Mouse (Mus musculus): ENCODE data around the gene Ccdc86. TPM values are rescaled to one million over a fixed set of nuclear protein-coding genes. Genes with fewer than 3 reads are reported as not detected.
A peak's percentile ranks its signal among the peaks of the same experiment; 100 is the strongest.

Gene Ccdc86
- polyA plus RNA-seq, 1 experiment from 2014 or later: 39.6 TPM

DNA sequence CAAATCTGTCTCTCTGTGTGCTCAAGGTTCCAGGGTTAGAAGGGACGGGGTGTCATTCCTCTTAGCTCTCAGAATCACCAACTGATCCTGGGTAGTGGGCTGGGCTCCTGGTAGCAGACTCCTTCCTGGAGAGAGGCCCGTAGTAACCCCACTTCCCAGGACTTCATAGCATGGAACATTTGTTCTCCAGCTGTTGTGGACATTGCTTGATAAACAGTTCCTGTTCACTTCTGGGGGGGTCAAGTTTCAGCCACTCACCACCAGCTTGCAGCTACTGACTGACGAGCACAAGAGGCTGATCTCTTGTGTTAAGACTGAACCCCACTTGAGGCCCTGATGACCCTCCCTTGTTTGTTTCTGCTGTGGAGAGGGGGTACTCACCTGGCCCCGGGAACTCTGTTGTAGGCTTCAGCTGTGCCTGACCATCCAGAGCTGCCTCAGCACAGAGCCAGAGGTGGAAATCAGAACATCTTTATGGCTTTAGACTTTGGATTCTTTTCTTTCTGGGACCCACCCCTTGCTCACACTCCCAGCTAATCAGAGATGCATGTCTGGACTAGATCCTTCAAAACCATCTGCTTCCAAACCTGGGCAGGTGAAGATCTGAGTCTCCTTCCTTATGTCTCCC lies 25.3 kb upstream of the Ccdc86 start, which contains the start of gene Ms4a10:
Ms4a10 (minus strand) TSS at position 433 of the 628 bp plus-strand sequence.
- H3K4me3 ChIP-seq: no peak within 1 kb of the TSS
- H3K4me1 ChIP-seq: peaks cover 10% of the 10 kb centered on the region
- H3K27ac ChIP-seq: no peak within 1 kb of the TSS
- DNase-seq (ENCODE audit: low spot score): no peak
- no peaks in the 10 kb centered on the region for H3K36me3 ChIP-seq
- no peaks in the 10 kb centered on the region for H3K9me3 ChIP-seq
- WGBS: 34% methylated on average over 4 of the region's 4 CpGs
- H3K27me3 ChIP-seq (ENCODE audit: insufficient read depth, poor library complexity, severe bottlenecking): peaks cover 9% of the 10 kb centered on the region; the same call in 1 of the 2 replicates

DNA sequence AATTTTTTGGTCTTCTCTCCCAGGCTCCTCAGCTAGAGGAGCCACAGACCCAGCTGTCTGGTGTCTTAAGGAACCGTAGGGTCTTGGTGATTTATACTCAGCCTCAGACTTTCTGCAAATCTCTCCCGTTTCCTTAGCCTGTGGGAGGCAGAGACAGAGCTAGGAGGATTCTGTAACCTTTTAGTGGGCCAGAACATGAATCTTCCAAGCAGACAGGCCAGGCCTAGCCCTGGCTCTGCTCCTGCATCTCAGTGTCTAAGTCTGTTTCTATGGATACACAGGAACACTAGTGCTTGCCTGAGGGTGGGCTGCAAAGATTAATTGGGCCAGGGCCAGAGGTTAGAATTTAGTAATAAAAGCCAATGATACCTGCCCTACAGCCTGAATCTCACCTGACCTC lies 24.1 kb upstream of the Ccdc86 start:
- Histone ChIP-seq H3K27ac (no peak overlapping the region), H3K36me3 (no peaks in the 10 kb centered on the region), H3K4me3 (no peak overlapping the region), H3K27me3 (ENCODE audit: insufficient read depth, poor library complexity, severe bottlenecking) (peaks cover 10% of the 10 kb centered on the region; the same call in 1 of the 2 replicates), H3K9me3 (no peaks in the 10 kb centered on the region), H3K4me1 (peaks cover 9% of the 10 kb centered on the region; the same call in 1 of the 2 replicates)
- DNase-seq (ENCODE audit: low spot score): no peak
- 71% methylated on average over 2 of the region's 2 CpGs for WGBS

DNA sequence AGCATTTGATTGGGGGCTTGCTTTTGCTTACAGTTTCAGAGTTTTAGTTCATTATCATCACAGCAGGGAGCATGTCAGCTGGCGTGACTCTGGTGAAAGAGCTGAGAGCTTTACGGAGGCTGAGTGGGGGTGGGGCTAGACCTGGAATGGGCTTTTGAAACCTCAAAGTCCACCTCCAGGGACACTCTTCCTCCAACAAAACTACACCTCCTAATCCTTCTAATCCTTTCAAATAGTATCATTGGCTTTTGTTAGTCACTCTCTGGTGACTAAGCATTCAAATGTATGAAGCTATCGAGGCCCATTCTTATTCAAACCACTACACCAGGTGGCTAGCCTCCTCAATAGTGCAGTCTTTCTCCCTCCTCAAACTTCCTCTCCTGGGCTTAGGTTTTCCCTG lies 23.6 kb upstream of the Ccdc86 start:
- Histone ChIP-seq H3K4me1 (peaks cover 9% of the 10 kb centered on the region; the same call in 1 of the 2 replicates), H3K4me3 (no peak overlapping the region), H3K36me3 (no peaks in the 10 kb centered on the region), H3K27ac (no peak overlapping the region), H3K27me3 (ENCODE audit: insufficient read depth, poor library complexity, severe bottlenecking) (peaks cover 9% of the 10 kb centered on the region; the same call in 1 of the 2 replicates), H3K9me3 (no peaks in the 10 kb centered on the region)
- WGBS: 70% methylated on average over 3 of the region's 3 CpGs
- no peak for DNase-seq (ENCODE audit: low spot score)

DNA sequence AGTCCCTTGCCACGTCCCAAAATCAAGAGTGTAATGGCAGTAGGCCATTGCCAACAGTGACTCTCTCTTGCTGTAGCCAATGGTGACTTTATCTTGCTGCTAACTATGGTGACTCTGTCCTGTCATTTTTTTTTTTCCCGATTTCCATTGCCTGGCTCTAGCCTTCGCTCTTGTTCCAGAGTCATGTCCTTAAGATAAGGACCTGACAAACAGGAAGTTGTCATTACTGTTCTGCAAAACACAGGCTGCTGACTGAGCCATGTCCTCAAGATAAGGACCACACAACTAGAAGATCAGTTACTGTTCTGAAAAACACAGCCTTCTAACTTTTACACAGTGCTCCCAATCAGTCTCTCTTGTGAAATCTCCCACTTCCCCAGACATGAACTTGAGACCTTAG lies 21.4 kb upstream of the Ccdc86 start:
- WGBS: 37% methylated on average over 3 of the region's 3 CpGs
- Histone ChIP-seq H3K27ac (no peak overlapping the region), H3K4me1 (peaks cover 9% of the 10 kb centered on the region; the same call in 1 of the 2 replicates), H3K27me3 (ENCODE audit: insufficient read depth, poor library complexity, severe bottlenecking) (peaks cover 19% of the 10 kb centered on the region; the same call in 1 of the 2 replicates), H3K36me3 (no peaks in the 10 kb centered on the region), H3K4me3 (no peak overlapping the region), H3K9me3 (no peaks in the 10 kb centered on the region)
- no peak for DNase-seq (ENCODE audit: low spot score)

DNA sequence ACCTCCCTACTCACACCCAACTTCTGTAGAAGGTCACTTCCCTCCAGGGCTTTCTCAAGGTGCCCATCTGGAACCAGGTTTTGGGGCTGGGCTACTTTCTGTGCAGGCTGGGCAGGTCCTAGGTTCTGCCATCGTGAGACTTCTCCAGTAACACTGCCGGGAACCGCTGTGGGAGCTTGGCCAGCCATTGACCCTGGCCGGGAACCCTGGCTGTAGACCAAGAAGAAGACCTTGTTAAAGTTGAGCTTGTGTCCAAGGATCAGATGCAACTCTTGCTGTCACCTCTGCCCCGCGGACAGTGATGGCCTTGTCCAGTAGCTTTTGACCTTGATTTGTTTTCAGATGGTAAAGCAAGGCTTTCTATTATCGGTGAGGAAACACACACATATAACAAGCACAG lies 19.5 kb upstream of the Ccdc86 start:
- peaks cover 25% of the 10 kb centered on the region for H3K27me3 ChIP-seq (ENCODE audit: insufficient read depth, poor library complexity, severe bottlenecking)

DNA sequence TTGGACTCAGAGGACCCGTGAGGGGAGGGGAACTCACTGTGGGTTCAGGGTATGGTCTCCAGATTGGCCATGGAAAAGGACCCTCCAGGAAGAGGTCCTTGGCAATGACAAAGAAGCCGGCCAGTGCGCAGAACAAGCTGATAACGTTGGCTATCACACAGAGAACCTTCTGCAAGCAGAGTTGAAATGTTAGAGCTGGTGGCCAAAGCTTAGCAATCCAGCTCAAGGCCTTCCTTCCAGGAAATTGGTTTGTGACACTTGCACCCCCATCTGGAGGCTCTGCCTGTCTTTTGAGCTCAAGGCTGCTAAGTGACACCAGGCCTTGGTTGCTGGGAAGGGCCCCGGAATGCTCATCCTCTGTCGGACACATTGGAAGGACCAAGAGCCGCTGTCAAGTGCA lies 16.7 kb upstream of the Ccdc86 start:
- Histone ChIP-seq H3K27ac (no peak overlapping the region), H3K9me3 (no peaks in the 10 kb centered on the region), H3K27me3 (ENCODE audit: insufficient read depth, poor library complexity, severe bottlenecking) (peaks cover 40% of the 10 kb centered on the region), H3K4me1 (no peaks in the 10 kb centered on the region), H3K4me3 (no peak overlapping the region), H3K36me3 (no peaks in the 10 kb centered on the region)
- no peak for DNase-seq (ENCODE audit: low spot score)
- WGBS: 78% methylated on average over 7 of the region's 7 CpGs

More for the DNA sequence above, 19.5 kb upstream of the Ccdc86 start:
- WGBS: 85% methylated on average over 7 of the region's 7 CpGs
- H3K36me3 ChIP-seq: no peaks in the 10 kb centered on the region
- no peak for DNase-seq (ENCODE audit: low spot score)
- no peak overlapping the region for H3K27ac ChIP-seq
- H3K4me3 ChIP-seq: no peak overlapping the region
- H3K9me3 ChIP-seq: no peaks in the 10 kb centered on the region
- peaks cover 2% of the 10 kb centered on the region; the same call in 1 of the 2 replicates for H3K4me1 ChIP-seq

DNA sequence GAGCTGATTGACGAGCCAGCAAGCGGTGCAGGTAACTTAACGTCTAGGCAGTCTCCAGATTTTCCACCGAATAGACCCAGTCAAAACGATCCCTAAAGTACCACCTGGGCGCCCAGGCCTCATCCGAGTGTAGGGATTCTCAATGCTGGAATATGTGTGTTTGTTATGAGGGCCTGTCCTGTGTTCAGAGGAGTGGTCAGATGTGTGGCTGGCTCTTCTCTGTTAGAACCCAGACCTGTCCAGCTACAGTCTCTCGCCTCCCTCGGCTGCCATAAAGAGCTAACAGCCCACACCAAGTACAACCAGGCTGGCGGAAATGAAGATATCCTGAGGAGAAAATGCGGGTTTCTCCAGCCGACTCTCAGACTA lies 10.9 kb upstream of the Ccdc86 start:
- peaks cover 37% of the 10 kb centered on the region for H3K27me3 ChIP-seq (ENCODE audit: insufficient read depth, poor library complexity, severe bottlenecking)
- WGBS: 42% methylated on average over 12 of the region's 12 CpGs
- no peaks in the 10 kb centered on the region for H3K4me1 ChIP-seq

DNA sequence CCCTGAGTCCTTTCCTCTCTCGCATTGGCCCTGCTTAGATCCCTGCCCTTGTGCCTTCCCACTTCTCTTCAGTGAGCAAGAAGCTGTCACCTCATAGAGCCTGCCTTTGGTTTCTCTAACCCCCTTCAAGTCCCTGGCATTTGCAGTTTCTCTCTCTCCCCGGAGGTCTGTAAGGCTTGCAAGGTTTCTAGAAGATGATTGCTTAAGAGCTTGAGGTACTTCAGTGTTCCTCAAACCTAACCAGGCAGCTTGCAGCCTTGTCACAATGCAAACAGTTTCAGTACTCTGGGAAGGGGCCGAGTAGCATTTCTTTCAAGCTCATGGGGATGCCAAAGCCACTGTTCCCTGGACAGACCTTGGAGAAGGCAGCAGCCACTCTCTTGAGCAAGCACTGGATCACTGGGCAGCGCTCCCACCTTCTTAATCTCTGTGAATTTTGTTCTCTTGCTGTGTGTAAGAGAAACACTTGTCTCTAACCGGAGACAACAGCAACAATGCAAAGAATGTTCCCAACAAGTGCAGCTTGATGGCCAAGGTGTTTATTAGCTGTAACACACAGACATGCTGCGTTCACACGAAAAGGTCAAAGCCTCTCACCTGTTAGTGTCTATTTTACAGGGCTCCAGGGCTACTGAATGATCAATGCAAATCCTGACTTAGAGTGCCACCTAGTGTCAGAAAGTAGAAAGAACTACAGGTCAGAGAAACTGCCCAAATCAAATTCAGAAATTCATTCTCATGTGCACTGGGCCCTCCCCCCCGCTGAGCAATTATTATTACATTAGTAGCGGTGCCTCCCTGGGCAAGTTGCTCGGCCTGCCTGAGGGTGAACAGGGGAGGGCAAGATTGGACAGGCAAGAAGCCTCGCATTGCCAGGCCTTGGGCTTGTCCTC lies 10.3 kb upstream of the Ccdc86 start:
- Histone ChIP-seq H3K9me3 (no peaks in the 10 kb centered on the region), H3K4me3 (no peak overlapping the region), H3K27me3 (ENCODE audit: insufficient read depth, poor library complexity, severe bottlenecking) (peaks cover 37% of the 10 kb centered on the region), H3K27ac (no peak overlapping the region), H3K36me3 (no peaks in the 10 kb centered on the region), H3K4me1 (no peaks in the 10 kb centered on the region)
- 33% methylated on average over 11 of the region's 11 CpGs for WGBS
- no peak for DNase-seq (ENCODE audit: low spot score)

More for the DNA sequence above, 10.9 kb upstream of the Ccdc86 start:
- H3K4me3 ChIP-seq: no peak overlapping the region
- no peaks in the 10 kb centered on the region for H3K36me3 ChIP-seq
- no peak for DNase-seq (ENCODE audit: low spot score)
- no peak overlapping the region for H3K27ac ChIP-seq
- H3K9me3 ChIP-seq: no peaks in the 10 kb centered on the region

DNA sequence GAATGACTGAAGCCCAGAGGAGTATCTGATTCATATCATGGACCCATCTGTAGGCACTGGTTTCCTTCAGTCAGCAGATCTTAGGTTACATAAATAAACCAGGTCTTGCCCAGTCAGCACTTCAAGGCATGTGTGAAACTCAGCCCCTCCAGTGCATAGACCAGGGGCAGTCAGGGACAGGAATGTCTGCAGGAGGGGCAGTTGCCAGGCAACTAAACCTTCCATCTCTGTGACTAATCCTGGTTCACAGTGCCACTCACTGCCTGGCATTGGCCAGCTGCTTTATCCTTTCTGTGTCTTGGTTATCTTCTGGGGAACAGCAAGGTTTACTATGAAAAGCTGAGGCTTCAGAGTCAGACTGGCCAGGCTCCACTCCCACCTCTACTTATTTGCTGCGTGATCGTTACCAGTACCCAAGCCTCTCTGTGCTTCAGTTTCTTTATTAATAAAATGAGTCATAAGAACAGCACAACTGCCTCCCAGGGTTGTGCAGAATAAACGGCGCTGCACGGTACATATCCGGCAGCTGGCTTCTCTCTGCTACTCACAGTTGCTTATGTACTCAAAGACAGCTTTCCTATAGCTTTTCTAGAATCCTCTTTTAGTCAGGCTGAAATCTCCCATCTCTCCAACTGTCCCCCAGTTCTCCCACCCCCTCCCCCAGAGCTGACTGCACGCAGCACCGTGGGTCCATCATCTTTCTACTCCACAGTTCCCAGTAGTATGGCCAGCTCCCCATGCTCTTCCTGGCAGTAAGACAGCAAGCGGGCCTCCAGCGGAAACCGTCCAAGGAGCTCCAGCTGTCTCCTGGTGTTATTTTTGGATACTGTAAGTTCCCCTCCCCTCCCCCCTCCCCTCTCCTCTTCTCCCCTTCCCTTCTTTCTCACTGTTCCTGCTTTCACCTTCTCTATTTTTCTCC lies 3.2 kb upstream of the Ccdc86 start:
- 39% methylated on average over 11 of the region's 11 CpGs for WGBS
- DNase-seq (ENCODE audit: low spot score): no peak

DNA sequence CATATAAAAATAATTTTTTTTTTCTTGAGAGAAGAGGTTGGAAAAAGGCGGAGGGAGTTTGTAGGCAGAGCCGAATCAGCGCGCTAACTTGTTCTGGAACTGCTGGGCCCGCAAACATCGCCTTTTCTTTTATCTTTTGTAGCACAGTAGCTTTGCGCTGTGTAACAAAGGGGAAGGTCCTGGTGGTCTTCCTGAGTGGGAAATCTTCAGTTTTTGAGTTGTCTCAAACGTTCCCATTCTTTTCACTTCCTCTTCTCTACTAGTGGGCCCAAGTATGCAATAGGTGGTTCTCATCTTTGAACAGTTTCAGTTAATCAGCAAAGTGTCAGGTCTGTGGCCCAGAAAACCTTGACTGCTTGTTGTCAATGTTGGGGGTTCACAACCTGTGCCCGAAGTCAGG lies 492 bp upstream of the Ccdc86 start:
- H3K9me3 ChIP-seq: no peaks in the 10 kb centered on the region
- peak overlapping the region; percentile 84 for H3K27ac ChIP-seq
- 32% methylated on average over 9 of the region's 9 CpGs for WGBS
- no peak for DNase-seq (ENCODE audit: low spot score)
- no peaks in the 10 kb centered on the region for H3K27me3 ChIP-seq (ENCODE audit: insufficient read depth, poor library complexity, severe bottlenecking)
- H3K36me3 ChIP-seq: peaks cover 21% of the 10 kb centered on the region
- H3K4me3 ChIP-seq: peak overlapping the region; percentile 81
- H3K4me1 ChIP-seq: peaks cover 51% of the 10 kb centered on the region

More for the DNA sequence above, 3.2 kb upstream of the Ccdc86 start:
- Histone ChIP-seq H3K9me3 (no peaks in the 10 kb centered on the region), H3K4me1 (peaks cover 42% of the 10 kb centered on the region), H3K27ac (peak overlapping the region; percentile 72), H3K4me3 (0 out of 2 replicates have a peak overlapping the region, but pooled peaks have one; percentile 13), H3K27me3 (ENCODE audit: insufficient read depth, poor library complexity, severe bottlenecking) (peaks cover 9% of the 10 kb centered on the region; the same call in 1 of the 2 replicates), H3K36me3 (no peaks in the 10 kb centered on the region)

DNA sequence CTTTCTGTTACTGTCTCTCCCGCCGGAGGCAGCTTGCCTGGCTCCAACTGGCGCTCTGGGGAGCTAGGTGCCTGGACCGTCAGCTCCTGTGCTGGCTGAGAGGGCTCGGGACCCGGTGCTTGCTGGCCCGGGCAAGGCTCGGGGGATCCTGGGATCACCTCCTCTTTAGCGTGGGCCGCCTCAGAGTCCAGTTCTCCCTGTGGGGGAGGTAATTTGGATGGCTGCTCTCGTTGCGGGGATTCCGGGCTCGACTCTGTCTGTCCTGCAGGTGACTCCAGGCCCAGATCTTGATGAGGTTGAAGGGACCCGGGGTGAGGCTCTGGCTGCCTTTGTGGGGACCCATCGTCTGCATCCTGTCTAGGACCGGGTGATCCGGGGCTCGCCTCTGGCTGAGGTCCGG lies 650 bp downstream of the Ccdc86 start:
- H3K27ac ChIP-seq: peak overlapping the region; percentile 85
- no peaks in the 10 kb centered on the region for H3K9me3 ChIP-seq
- 1% methylated on average over 20 of the region's 20 CpGs for WGBS
- DNase-seq (ENCODE audit: low spot score): no peak
- H3K4me1 ChIP-seq: peaks cover 51% of the 10 kb centered on the region
- peaks cover 32% of the 10 kb centered on the region for H3K36me3 ChIP-seq
- H3K4me3 ChIP-seq: peak overlapping the region; percentile 81
- no peaks in the 10 kb centered on the region for H3K27me3 ChIP-seq (ENCODE audit: insufficient read depth, poor library complexity, severe bottlenecking)

DNA sequence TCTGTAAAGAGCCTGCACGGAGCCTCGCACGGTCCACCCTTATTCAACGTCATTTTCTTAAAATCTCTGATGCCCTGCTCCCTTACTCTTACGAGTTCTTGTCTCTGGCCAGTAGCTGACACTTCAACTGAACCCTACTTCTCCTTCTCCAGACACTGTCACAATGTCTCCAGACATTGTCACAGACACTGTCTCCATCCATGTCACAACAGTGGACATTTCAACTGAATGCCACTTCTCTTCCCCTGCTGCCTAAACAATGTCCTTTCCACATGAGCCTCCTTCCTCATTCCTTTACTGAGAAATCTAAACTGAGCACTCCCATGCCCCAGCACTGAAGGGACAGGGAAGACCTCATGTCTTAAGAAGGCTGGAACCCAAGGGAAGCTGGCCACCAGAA lies 1.8 kb downstream of the Ccdc86 start:
- H3K9me3 ChIP-seq: no peaks in the 10 kb centered on the region
- peaks cover 42% of the 10 kb centered on the region for H3K4me1 ChIP-seq
- no peak overlapping the region for H3K27ac ChIP-seq
- WGBS: 95% methylated on average over 5 of the region's 5 CpGs
- H3K27me3 ChIP-seq (ENCODE audit: insufficient read depth, poor library complexity, severe bottlenecking): no peaks in the 10 kb centered on the region
- peaks cover 44% of the 10 kb centered on the region for H3K36me3 ChIP-seq
- peak overlapping the region; percentile 81 for H3K4me3 ChIP-seq
- no peak for DNase-seq (ENCODE audit: low spot score)

Measured in heart, embryonic 10.5 days (tissue).